Mouse (Mus musculus) cerebellum, adult 2 months (tissue): ENCODE results near the gene Frmd4a. TPM values are rescaled to one million over a fixed set of nuclear protein-coding genes. Genes with fewer than 3 reads are reported as not detected.

ENCODE experiments used
- DNase-seq, 2 experiments: peaks; one replicate each; pipeline ENCODE4 v3.0.0; 2021
- H3K27ac ChIP-seq: fragments of 200-500 bp; 2 replicates; pipeline ENCODE4 v1.5.1; 2012; ENCODE audit warnings: low read length, control low read depth, inconsistent platforms; ENCODE audit not compliant: insufficient read depth
- H3K27me3 ChIP-seq: fragments of 200-500 bp; 2 replicates; pipeline ENCODE4 v1.6.1; 2012; ENCODE audit warnings: inconsistent platforms, mild to moderate bottlenecking, low read length, moderate library complexity; ENCODE audit not compliant: control insufficient read depth, insufficient read depth
- H3K4me1 ChIP-seq: fragments of 200-500 bp; 2 replicates; pipeline ENCODE4 v1.6.1; 2011; ENCODE audit warnings: low read length; ENCODE audit not compliant: control insufficient read depth, insufficient read depth
- H3K4me3 ChIP-seq: fragments of 200-500 bp; replicated peaks from 2 replicates; pipeline ENCODE3; 2011; ENCODE audit warnings: mild to moderate bottlenecking, low read depth, low read length, control low read depth; ENCODE audit not compliant: insufficient read depth
- CTCF ChIP-seq: fragments of 200-500 bp; IDR thresholded peaks from 2 replicates; pipeline ENCODE4 v1.5.1; 2011; ENCODE audit warnings: low read depth, mild to moderate bottlenecking, control low read depth, low read length, moderate library complexity, borderline replicate concordance; ENCODE audit not compliant: insufficient read depth
- POLR2A ChIP-seq: fragments of 200-500 bp; IDR thresholded peaks from 2 replicates; pipeline ENCODE4 v1.6.1; 2011; ENCODE audit warnings: low read length, control low read depth, borderline replicate concordance; ENCODE audit not compliant: insufficient read depth
- WGBS: fragments of 180-500 bp; shearing (Covaris S2); methylation state at CpG from one replicate; pipeline ENCODE4 v1.1.7; 2018; 5-methylcytosine and 5-hydroxymethylcytosine counted together
- polyA plus RNA-seq: library from polyadenylated mRNA; depleted of rRNA; stranded (reverse); fragments of >200 nt; gene quantifications from 2 replicates; pipeline ENCODE4 v1.2.3, GENCODE M21; 2012

Frmd4a gene
- polyA plus RNA-seq, 1 experiment: 33.6 TPM

DNA sequence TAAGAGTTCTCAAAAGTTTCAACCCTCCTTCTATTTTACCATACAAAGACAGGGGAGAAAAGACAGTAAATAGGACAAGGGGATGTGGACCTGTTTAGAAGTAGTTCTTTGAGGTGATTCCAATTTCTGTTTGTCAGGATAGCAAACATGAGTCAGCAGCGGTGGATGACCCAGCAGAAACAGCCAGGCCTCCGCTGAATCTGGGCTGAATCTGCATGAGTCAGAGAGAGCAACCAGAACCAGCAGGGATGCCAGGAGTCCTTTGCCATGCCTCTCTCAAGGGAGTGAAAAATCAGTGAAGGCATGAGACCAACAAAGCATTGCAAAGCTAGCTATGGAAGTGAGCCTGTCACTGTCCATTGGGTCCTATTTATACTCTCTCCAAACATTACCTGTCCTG, 643.2 kb downstream of the Frmd4a start:
- H3K4me1 ChIP-seq: no peaks in the 10 kb centered on the region
- no peak overlapping the region for H3K27ac ChIP-seq
- no peaks in the 10 kb centered on the region for H3K27me3 ChIP-seq
- 86% methylated on average over 2 of the region's 2 CpGs for WGBS
- no peak overlapping the region for H3K4me3 ChIP-seq
- TF ChIP-seq CTCF: no peak
- TF ChIP-seq POLR2A: no peak
- no peak for DNase-seq
